Mouse (Mus musculus): ENCODE measurements around the gene Usp44.
"Not testable (repeated sequence)": the region's sequence is repeated elsewhere in the genome, so short reads cannot be mapped to it uniquely, and the experiment has no call there.

Usp44 gene

DNA sequence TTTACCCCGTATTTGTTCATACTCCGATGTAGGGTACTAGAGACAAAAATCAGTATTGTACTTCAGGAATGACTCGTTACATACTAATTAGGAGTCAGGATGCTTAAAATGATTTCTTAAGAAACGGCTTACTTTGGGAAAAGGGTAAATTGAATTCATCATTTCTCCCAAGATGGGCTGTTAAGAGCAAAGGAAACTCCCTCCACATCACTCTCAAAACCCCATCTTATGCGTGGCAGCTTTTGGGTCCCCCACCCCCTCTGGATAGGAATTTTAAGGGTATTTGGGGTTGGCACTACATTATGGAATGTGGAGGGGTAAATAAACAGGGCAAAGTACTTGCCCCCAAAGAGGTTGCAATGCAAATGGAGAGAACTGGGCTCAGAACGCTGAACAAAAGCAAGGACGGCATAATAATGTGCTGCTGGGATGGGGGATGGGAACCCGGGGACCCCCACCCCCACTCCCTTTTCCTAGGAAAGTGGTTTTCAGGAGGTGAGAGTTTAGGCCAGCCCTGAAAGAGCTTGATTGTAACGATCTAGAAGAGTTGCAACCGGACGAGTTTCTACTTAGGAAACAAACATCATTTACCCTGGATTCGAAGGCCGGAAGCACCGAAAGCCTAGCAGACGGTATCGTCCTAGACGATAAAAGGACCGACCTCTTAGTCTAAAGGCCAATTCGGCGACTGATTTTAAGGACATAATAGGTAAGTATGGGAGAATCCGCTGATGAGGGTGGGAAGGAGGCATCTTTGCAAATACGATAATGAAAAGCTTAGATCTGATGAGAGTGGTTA is at the start of gene Usp44:
TSS of gene Usp44 (plus strand) at position 625 of the 799 bp plus-strand sequence.
- DNase-seq = no peak

DNA sequence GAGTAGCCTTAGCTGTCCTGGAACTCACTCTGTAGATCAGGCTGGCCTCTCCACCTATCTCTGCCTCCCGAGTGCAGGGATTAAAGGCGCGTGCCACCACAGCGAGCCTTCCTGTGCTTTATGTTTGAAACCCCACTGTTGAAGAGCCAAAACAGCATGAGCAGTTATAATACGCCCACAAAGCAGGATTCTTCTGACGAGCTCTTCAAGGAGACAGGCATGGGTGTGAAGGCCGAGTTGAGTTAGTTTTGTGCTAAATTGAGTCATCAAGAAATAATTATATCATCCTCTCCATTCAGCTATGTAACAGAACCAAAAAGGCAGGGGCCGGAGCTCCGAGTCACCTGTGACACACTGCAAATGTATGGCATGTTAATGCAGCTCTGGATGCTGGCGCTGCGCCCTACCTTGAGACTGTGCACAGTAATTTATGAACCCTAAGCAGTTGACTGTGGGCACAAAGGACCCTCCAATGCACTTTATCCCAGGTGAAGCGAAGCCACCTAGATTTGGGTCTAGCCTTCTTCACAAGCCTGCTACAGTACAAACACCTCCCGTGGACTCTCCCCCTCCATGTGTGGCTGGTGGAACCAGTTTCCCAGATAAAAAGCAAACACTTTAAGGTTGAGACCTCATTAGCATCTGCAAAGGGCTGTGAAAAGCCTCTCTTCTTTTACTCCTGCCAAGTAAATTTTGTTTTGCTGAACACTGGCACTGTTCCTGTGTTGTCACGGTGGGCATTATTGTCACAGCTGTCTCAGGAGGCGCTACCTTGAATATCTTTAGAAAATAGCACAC is 47.9 kb upstream of the Usp44 start:
- no peak for DNase-seq

DNA sequence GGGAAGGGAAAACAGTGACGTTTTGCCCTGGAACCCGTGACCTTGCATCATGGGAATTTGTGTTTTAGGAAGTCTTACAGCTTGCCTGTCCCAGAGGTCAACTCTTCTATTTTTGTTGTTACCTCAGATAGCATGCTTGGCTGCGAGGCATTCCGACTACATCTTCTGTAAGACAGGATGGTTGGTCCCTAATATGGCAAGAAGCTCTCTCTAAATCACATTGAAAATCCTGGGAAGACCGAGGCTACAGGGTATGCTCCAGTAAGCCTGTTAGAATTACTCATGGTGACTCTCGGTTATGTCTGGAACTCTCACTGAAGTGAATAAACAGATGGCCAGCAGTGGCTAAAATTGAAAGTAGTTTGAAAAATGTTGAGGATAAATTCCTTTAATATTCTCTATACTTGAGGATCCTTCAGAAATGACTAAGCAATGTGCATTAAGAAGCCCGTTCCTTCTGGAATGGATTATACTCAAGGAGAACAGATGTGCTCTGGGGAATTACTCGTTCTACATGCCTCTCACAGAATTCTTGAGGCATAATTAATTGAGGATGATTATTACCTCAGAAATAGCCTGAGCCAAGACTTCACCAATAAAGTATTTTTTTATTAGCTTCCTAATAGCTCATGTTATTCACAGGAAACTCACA is 31.5 kb upstream of the Usp44 start:
- no peak for DNase-seq

DNA sequence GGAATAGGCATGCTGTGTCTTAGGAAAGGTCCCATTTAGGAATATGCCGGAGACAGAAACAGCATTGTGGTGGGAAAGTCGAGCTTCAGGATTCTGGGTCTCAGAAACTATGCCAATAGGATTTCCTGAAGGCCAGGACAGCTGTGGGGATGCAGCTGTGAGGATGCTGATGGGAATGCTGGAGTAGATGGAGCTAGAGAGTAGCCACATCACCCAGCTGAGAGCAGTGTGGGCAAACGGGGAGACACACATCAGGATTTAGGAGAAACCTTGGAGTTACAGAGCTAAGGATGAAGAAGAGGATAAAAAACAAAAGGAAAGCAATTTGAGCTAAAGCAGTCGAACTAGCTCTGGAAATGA is 31.0 kb upstream of the Usp44 start:
- DNase-seq = no peak

DNA sequence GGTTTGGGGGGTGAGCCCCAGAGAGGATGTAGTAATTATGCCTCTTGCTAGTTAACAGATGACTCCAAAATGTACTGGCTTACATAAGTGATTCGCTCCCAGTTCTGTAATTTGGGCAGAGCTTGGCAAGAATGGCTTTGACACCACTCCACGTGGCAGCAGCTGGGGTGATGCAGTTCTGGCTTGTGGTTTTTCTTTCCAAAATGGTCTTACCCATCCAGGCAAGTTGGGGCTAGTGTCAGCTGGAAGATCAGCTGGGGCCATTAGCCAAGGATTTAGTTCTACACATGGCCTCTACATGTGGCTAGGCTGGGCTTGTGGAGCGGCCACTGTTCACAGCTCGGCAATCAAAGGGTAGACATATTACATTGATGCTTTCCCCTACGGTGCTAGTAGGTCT is 30.5 kb upstream of the Usp44 start:
- DNase-seq = no peak

DNA sequence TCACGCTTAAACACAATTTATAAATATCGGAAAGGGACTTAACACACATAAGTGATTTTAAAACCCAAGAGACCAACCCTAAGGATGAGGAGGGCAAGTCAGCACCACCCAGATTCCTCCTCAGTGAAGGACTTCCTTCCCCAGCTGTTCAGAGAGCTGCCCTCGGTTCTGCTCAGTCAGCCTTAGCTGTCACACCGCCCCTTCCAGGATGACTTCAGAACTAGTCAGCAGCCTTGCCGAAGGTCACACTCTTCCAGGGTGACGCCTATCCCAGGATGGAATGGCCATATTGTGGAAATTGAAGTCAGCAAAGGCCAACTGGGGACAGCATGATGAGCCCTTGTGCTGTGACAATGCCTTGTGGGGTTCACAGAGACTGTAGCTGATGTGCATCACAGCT is 28.2 kb upstream of the Usp44 start:
- no peak for DNase-seq

DNA sequence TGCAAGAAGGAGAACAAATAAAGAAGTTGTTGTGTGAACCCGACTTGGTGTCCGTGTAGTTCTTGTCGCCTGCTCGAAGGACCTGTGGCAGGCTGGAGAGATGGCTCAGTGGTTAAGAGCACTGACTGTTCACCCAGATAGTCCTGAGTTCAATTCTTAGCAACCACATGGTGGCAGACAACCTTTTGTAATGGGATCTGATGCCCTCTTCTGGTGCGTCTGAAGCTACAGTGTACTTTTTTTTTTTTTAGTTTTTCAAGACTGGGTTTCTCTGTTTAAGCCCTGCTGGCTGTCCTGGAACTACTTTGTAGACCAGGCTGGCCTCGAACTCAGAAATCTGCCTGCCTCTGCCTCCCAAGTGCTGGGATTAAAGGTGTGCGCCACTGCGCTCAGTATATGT is 21.9 kb upstream of the Usp44 start:
- DNase-seq = not testable (repeated sequence)

DNA sequence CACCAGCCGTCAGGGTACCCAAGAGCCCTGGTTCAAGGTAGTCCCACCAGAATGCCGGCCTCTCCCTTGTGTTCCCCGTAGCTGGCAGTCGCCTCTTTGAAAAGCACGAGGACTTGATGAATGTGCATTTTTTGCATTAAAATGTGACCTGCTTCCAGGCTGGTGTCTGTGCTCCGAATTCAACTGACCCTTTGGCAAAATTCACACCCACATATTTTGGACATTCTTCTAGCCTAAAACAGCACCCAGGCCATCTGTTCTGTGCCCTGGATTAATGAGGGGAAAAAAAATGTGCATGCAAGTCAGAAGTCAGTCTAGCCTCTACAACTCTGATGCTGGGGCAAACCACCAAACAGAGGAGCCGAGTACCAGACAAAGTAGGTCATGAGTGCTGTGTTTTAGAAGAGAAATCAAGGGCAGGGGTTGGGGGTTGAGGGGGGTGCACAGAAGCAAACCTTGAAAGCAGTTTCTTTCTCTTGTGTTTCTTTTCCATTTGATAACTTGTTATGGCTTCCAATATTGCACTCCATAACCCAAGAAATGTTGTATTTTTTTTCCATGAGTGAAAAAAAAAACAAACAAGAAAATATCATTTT is 20.7 kb upstream of the Usp44 start:
- peak; percentile 85 for DNase-seq

DNA sequence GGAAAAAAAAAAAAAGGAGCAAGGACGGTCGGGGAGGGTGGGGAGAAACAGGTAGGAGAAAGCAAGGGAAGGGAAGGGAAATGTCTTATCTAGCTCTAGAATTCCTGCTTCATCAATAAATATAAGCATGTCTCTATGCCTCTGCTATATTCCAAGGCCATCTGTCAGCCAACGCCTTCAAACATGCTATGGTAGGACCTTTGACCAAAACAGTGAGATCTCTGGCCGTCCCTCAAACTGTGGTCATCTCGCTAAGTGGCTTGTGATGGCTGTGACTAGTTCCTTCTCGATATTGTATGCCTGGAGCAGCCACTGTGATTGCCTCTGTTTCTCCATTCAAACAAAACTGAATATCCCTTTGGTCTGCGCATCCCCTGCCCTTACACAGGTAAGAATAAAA is 19.3 kb upstream of the Usp44 start:
- no peak for DNase-seq

DNA sequence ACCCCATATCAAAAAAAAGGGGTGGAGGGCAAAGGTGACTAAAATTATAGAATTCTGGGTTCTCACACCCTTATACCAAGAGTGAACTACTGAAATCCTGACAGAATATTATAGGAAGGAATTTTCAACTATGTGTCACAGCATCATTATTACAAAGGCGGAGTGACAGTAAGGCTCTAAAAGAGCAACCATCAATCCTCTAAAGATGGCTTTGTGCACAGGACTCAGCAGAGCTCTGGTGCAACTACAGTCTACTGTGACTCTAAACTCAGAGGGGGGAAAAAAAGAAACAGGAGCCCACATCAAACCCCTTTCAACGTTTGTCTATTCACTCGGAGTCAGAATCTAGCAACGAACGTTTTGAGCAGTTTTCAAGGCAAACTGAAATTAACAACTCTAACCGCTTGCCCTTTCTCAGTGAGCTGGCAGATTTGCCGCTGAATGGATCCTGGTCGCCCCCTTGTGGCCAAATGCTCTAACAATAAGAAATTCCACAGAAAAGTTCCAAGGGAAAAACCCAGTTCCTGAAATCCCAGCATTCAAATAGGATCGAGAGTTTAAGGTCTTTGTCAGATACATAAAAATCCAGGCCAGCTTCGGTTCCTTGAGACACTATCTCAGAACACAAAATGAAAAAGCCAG is 18.5 kb upstream of the Usp44 start:
- DNase-seq = peak; percentile 71

DNA sequence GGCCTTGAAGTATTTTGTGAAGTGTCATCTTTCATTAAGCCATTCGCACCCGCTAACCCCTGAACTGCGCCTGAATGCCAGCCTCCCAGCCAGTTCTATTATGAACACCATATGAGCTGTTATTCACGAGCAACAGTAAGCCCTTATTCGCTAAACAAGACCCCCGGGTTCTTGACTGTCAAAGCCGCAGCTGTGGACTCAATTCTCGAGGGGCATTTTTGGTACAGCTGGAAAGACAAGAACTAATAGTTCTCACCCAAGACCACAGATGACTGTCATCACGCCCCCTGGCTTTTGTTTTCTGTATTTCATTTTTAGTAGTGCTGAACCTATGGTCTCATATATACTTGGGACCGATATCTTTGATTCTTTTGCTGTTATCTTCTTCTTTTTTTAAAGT is 17.6 kb upstream of the Usp44 start:
- DNase-seq = no peak

DNA sequence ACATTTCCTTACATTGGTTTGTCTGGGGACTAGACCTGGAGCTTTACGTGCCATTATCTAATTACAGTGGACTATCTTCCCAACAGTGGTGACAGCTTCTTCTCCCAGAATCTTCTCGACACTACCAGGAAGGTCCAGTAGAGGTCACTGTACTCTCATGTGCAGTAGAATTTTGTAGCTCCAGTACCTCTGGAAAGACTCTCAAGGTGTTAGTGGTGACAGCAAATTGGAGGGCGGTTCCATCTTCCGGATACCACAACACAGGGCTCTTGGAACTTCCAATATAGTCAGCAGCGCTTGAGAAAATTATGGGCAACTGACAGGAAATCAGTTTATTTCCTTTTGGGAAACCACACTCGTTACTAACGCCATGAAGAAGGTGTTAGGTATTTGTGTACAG is 12.7 kb upstream of the Usp44 start:
- DNase-seq = peak; percentile 64

DNA sequence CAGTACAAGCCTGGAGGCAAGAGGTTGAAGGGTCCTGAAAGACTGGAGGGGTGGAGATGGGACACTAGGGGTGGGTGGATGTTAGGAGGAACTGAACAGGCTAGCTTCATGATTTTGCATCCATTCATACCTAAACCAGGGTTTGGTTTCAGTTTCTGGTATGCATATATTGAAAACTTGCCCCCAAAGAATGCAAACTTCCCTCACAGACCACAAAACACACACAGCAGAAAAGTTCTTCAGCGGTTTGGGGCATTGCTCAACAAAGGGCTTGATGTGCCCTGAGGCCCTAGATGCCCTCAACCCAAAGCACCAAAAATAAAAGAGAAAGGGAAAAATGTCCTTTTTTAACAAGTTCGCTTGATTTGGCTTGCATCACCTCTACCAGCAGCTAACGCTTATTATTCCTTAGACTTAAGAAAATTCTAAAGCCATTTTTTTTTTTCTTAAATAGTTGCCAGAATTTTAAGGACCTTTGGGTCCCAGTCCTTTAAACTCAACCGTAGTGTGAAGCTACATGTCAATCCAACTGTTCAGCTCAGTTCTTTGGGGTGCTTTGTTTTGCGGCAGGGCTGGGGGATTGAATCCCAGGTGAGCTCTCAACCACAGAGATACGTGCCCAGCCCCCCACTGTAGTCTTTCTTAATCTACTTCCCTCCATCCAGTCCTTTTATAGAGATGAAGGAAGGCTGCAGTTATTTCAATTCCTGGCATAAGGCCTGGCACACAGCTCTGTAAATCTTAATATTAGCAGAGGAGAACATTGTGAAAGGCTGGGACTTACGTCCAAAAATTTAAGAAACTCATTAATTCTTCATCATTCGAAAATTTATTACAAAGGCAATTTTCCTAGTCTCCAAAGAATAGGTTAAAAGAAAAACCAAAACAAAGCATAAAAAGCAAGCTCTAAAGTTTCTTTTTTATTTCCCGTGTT is 1.2 kb upstream of the Usp44 start:
- no peak for DNase-seq

DNA sequence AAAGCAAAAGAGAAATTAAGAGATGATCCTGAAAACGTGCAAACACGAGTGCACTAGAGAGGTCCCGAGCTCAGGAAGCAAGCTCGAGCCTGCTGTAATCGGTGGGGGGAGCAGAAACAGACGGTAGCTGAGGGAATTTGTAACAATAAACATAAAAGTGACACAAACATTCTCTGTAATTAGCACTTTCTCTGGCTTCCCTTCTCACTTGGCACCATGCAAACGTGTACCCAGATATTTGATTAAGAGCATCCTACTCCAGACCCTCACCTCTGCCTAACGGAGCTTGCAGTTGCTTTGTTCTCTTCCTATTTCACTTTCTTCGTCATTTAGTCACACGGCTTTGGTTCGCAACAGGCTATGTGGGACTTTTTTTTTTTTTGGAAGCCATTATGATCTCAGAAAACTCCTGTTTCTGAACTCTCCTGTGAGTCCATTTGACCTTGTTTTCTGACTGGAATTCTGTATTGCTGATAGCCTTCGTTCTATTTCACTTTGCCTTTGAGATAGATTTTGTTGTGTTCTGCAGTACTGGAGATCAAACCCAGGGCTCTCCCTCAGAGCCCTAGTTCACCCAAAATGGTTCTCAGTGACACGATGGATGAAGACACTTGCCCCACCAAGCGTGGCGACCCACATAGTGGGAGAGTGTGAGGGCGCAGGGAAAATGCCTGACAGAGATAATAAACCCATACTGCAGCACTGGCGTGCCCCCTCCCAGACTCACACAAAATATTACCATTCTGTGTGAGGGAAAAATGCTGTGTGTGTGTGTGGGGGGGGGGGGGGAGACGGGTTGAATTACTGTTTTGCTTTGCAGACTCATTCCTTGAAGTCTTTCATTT is 597 bp downstream of the Usp44 start:
- DNase-seq = no peak

DNA sequence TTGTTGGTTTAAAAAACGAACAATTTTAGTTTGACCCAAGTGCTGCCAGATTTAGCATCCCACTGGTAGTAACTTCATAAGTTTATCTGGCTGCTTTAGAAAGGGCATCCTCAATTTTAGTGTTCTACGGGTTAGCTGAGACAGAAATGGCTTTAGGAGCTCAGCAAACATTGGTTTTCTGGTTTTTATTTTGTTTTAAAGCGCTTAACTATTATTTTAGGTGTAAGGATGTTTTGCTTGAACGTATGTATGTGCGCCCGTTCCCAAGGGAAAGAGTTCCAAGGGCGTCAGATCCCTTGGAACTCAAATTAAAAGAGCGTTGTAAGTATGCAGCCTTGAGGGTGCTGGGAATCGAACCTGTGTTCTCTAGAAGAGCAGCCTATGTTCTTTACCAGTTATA is 1.5 kb downstream of the Usp44 start:
- DNase-seq = no peak

DNA sequence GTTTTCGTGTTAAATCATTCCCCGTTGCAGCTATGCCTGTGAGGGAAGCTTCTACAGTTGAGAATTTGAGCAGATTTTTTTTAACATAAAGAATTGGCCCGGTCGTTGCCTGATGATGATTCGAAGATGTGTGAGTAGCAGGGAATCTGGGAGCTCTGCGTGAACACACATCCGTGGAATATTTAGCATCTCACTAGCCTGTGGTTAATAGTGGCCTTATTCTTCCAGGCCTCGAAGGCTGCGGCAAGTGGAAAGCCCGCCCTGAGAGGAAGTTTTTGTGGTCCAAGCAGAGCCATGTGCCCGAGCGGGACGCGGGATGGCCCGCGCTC is 2.0 kb downstream of the Usp44 start:
- no peak for DNase-seq

DNA sequence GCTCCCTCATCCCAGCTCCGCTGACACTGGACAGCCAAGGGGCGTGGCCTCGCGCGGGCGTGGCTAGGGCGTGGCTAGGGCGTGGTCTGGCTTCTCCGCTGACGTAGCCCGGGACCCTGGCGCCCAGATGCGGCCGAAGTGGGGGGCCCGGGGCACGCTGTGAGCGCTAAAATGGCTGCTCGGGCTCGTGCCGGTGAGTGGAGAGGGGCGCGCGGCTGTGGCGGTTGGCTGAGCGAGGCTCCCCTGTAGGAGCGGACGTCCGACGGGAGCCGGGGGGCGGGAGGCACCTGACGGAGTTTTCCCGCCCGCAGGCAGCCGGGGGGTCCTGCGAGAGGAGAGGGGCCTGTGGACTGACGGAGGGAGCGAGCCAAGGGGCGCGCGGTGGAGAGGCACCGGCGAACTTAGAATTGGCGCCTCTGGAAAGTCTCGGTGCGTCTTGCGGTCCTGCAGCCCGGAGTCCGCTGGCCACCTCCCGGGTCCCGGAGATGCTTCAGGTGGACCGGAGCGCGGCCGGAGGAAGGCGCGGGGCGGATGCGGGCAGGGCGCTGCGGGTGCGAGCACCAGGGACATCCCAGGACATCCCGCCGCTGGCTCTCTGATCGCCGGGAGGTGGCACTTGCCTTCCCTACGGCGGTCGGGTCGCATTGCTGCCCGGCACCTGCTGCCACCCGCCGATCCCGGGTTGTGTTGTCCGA is 2.5 kb downstream of the Usp44 start:
- DNase-seq = peak; percentile 30

DNA sequence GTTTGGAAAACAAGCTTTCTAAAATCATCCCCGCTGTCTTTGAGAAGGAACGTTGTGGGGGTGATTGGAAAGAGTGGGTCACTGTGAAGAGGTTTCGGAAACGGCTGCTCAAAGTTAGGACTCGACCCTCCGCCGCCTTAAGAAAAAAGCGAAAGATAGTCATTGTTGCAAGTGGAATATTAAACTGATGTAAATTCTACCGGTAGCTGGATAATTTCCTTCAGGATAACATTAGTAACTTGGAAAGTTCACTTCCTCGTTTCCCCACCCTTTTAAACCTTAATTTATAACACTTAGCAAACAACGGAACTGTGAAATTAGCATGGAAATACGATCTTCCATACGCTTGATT is 3.0 kb downstream of the Usp44 start:
- no peak for DNase-seq

DNA sequence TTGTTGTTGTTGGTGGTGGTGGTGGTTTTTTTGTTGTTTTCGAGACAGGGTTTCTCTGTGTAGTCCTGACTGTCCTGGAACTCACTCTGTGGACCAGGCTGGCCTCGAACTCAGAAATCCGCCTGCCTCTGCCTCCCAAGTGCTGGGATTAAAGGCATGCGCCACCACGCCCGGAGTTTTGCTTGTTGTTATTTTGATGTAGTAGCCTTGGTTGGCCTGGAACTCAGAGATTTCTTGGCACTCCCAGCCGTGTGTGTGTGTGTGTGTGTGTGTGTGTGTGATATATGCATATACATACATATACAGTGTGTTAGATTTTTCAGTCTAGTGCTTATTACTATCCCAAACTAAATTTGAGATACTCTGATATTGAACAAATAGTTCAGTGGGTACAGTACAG is 3.8 kb downstream of the Usp44 start:
- not testable (repeated sequence) for DNase-seq

DNA sequence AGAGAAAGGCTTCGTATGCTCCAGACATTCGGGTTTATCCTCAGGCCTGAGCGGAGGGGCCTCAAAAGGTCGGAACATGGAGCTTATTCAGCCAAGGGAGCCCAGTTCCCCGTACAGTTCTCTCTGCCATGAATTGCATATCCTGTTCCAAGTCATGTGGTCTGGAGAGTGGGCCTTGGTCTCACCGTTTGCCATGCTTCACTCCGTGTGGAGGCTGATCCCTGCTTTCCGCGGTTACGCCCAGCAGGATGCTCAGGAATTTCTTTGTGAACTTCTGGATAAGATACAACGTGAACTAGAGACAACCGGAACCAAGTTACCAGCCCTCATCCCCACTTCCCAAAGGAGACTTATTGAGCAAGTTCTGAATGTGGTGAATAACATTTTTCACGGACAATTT is 15.4 kb downstream of the Usp44 start:
- no peak for DNase-seq

DNA sequence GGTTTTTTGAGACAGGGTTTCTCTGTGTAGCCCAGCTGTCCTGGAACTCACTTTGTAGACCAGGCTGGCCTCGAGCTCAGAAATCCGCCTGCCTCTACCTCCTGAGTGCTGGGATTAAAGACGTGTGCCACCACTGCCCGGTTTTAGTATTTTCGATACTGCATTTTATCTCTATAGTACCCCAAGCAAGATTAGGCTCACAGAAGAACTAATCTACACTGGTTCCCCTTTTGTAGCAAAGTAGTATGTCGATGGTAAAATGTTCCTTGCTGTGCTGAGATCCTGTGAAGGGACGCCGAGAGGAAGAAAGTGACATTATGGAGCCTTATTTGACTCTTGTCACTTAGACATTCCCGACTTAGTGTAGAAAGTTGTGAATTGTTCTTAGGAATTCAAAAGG is 23.8 kb downstream of the Usp44 start:
- DNase-seq = no peak

Data from cerebellum, adult 11-12 months (tissue).